Mouse (Mus musculus): ENCODE measurements around the gene Parg.

GRCm38 (mm10) chr14:32261741-32262140 lies 60.0 kb downstream of the Parg start:
- no peak for TF ChIP-seq POLR2AphosphoS2 (IDR thresholded peaks at IDR 0.05; ENCODE audit: insufficient read length, low read depth)
- no peak for TF ChIP-seq POLR2A (IDR thresholded peaks at IDR 0.05; ENCODE audit: insufficient read length, low read depth)

Data from myocyte (in vitro differentiated cells).